Mouse (Mus musculus): ENCODE results near the gene Cd163l1. TPM values are rescaled to one million over a fixed set of nuclear protein-coding genes. Genes with fewer than 3 reads are reported as not detected.
A peak's percentile ranks its signal among the peaks of the same experiment; 100 is the strongest.

Cd163l1 gene
- polyA plus RNA-seq, 1 experiment from 2014 or later = 0.05 TPM

GRCm38 (mm10) chr7:140186646-140187620 is 31.1 kb upstream of the Cd163l1 start:
- peak; percentile 18 for DNase-seq (ENCODE audit: low spot score)
- TF ChIP-seq CTCF (IDR thresholded peaks at IDR 0.05; ENCODE audit: low read depth) = peak; percentile 65
- ATAC-seq (replicated peaks; ENCODE audit: low FRiP score, low read depth) = no peak

DNA sequence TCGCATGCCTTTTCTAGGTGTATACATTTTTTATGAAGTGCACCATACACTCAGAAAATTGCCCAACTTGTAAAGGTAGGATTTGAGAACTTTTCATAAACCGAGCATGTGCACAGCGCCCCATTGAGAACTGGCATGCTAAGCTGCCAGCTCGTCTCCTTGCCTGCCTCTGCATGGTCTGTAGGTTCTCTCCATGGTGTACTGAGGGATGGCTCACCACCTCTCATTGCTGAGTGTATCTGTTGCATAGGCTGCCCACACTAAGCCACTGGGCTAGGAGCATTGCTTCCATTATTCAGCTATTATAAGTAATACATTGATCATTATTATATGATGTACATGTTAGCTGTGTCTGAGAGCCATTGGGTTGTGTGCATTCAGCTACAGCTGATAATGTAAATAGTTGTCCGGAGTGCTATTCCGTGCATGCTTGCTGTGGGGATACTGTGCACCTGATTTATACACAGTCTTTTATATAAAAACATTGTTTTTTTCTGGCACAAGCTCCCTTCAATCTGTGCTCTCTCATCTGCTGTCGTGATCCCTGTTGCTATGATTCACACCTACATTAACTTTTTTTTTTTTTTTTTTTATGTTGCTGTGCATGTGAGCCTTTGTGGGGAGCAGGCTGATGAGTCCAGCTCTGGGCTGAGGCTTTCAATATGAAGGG is 30.2 kb upstream of the Cd163l1 start:
- ATAC-seq (replicated peaks; ENCODE audit: low FRiP score, low read depth) (no peak), DNase-seq (ENCODE audit: low spot score) (no peak)

More at GRCm38 (mm10) chr7:140186646-140187620, 31.1 kb upstream of the Cd163l1 start:
- H3K4me1 ChIP-seq (replicated peaks; ENCODE audit: insufficient read depth, low read length) = no peaks in the 10 kb centered on the region
- 64% methylated on average over 18 of the region's 18 CpGs for WGBS
- H3K9me3 ChIP-seq (replicated peaks; ENCODE audit: low read length) = no peaks in the 10 kb centered on the region
- no peak overlapping the region for H3K9ac ChIP-seq (ENCODE audit: low read depth, low read length)
- H3K27ac ChIP-seq = no peak overlapping the region
- no peak overlapping the region for H3K4me2 ChIP-seq (ENCODE audit: low read length)
- H3K4me3 ChIP-seq (replicated peaks; ENCODE audit: low read depth, low read length) = no peak overlapping the region
- H3K27me3 ChIP-seq (ENCODE audit: insufficient read depth, low read length) = no peaks in the 10 kb centered on the region
- H3K36me3 ChIP-seq (ENCODE audit: insufficient read depth, low read length) = no peaks in the 10 kb centered on the region

DNA sequence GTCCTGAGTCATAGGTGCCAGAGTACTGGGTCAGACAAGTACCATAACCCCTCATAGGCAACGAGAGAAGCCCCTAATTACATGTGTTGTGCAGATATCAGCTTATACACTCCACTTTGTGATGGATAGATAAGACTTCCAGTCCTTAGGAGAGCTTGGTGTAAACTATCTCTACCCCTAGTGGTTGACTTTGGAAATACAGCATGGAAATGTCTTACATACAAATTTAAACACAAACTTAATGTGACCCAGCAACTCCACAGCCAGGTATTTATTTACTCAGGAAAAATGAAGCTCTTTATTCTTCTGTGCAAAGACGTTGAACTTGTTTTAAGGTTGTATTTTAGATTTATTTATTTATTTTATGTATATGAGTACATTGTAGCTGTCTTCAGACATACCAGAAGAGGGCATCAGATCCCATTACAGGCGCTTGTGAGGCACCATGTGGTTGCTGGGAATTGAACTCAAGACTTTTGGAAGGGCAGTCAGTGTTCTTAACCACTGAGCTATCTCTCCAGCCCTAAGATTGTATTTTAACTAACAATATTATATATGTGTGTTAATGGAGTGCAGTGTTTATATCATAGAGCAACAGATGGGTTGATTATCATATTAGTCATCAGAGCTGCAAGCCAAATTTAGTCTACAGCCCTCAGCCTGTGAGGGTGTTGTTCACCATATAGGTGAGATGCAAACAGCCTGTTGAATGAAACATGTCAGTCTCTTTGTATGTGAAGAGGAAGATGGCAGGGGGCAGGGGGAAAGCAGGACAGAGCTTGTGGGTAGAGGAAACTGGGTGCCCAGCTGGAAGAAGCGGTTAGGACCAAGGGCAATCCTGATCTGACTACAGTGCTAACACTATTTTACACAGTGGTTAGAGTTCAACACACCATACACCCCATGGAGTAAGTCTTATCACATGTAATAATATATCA is 29.4 kb upstream of the Cd163l1 start:
- Histone ChIP-seq H3K4me3 (replicated peaks; ENCODE audit: low read depth, low read length) (no peak overlapping the region), H3K9ac (ENCODE audit: low read depth, low read length) (no peak overlapping the region), H3K9me3 (replicated peaks; ENCODE audit: low read length) (no peaks in the 10 kb centered on the region), H3K36me3 (ENCODE audit: insufficient read depth, low read length) (no peaks in the 10 kb centered on the region), H3K4me2 (ENCODE audit: low read length) (no peak overlapping the region), H3K27me3 (ENCODE audit: insufficient read depth, low read length) (no peaks in the 10 kb centered on the region), H3K27ac (no peak overlapping the region), H3K4me1 (replicated peaks; ENCODE audit: insufficient read depth, low read length) (no peaks in the 10 kb centered on the region)
- DNase-seq (ENCODE audit: low spot score) (peak; percentile 41), ATAC-seq (replicated peaks; ENCODE audit: low FRiP score, low read depth) (no peak)
- 57% methylated on average over 4 of the region's 4 CpGs for WGBS
- peak; percentile 65 for TF ChIP-seq CTCF (IDR thresholded peaks at IDR 0.05; ENCODE audit: low read depth)

More for the DNA sequence above, 30.2 kb upstream of the Cd163l1 start:
- Histone ChIP-seq H3K4me2 (ENCODE audit: low read length) (no peak overlapping the region), H3K9ac (ENCODE audit: low read depth, low read length) (no peak overlapping the region), H3K9me3 (replicated peaks; ENCODE audit: low read length) (no peaks in the 10 kb centered on the region), H3K36me3 (ENCODE audit: insufficient read depth, low read length) (no peaks in the 10 kb centered on the region), H3K4me3 (replicated peaks; ENCODE audit: low read depth, low read length) (no peak overlapping the region), H3K4me1 (replicated peaks; ENCODE audit: insufficient read depth, low read length) (no peaks in the 10 kb centered on the region), H3K27ac (no peak overlapping the region), H3K27me3 (ENCODE audit: insufficient read depth, low read length) (no peaks in the 10 kb centered on the region)
- no peak for TF ChIP-seq CTCF (IDR thresholded peaks at IDR 0.05; ENCODE audit: low read depth)
- WGBS = 79% methylated on average over 7 of the region's 7 CpGs

- 85% methylated on average over 1 of the region's 1 CpGs for WGBS
- no peak for ATAC-seq (replicated peaks; ENCODE audit: low FRiP score, low read depth)
These were observed 27.6 kb upstream of the Cd163l1 start for GRCm38 (mm10) chr7:140190435-140190834.

GRCm38 (mm10) chr7:140192445-140192844 is 25.6 kb upstream of the Cd163l1 start:
- 50% methylated on average over 2 of the region's 2 CpGs for WGBS
- DNase-seq (ENCODE audit: low spot score) (no peak), ATAC-seq (replicated peaks; ENCODE audit: low FRiP score, low read depth) (no peak)
- Histone ChIP-seq H3K27me3 (ENCODE audit: insufficient read depth, low read length) (no peaks in the 10 kb centered on the region), H3K27ac (no peak overlapping the region), H3K36me3 (ENCODE audit: insufficient read depth, low read length) (no peaks in the 10 kb centered on the region), H3K4me1 (replicated peaks; ENCODE audit: insufficient read depth, low read length) (no peaks in the 10 kb centered on the region), H3K4me2 (ENCODE audit: low read length) (no peak overlapping the region), H3K9ac (ENCODE audit: low read depth, low read length) (no peak overlapping the region), H3K4me3 (replicated peaks; ENCODE audit: low read depth, low read length) (no peak overlapping the region), H3K9me3 (replicated peaks; ENCODE audit: low read length) (no peaks in the 10 kb centered on the region)
- no peak for TF ChIP-seq CTCF (IDR thresholded peaks at IDR 0.05; ENCODE audit: low read depth)

More at GRCm38 (mm10) chr7:140190435-140190834, 27.6 kb upstream of the Cd163l1 start:
- H3K4me3 ChIP-seq (replicated peaks; ENCODE audit: low read depth, low read length) = no peak overlapping the region
- H3K9ac ChIP-seq (ENCODE audit: low read depth, low read length) = no peak overlapping the region
- TF ChIP-seq CTCF (IDR thresholded peaks at IDR 0.05; ENCODE audit: low read depth) = no peak
- no peak overlapping the region for H3K27ac ChIP-seq
- no peaks in the 10 kb centered on the region for H3K9me3 ChIP-seq (replicated peaks; ENCODE audit: low read length)
- DNase-seq (ENCODE audit: low spot score) = no peak
- H3K4me1 ChIP-seq (replicated peaks; ENCODE audit: insufficient read depth, low read length) = no peaks in the 10 kb centered on the region
- H3K4me2 ChIP-seq (ENCODE audit: low read length) = no peak overlapping the region
- no peaks in the 10 kb centered on the region for H3K27me3 ChIP-seq (ENCODE audit: insufficient read depth, low read length)
- no peaks in the 10 kb centered on the region for H3K36me3 ChIP-seq (ENCODE audit: insufficient read depth, low read length)

All from kidney, postnatal 0 days (tissue).